Comparison of ENCODE assay signal across 12 mouse cellular contexts in the genomic region with DNA sequence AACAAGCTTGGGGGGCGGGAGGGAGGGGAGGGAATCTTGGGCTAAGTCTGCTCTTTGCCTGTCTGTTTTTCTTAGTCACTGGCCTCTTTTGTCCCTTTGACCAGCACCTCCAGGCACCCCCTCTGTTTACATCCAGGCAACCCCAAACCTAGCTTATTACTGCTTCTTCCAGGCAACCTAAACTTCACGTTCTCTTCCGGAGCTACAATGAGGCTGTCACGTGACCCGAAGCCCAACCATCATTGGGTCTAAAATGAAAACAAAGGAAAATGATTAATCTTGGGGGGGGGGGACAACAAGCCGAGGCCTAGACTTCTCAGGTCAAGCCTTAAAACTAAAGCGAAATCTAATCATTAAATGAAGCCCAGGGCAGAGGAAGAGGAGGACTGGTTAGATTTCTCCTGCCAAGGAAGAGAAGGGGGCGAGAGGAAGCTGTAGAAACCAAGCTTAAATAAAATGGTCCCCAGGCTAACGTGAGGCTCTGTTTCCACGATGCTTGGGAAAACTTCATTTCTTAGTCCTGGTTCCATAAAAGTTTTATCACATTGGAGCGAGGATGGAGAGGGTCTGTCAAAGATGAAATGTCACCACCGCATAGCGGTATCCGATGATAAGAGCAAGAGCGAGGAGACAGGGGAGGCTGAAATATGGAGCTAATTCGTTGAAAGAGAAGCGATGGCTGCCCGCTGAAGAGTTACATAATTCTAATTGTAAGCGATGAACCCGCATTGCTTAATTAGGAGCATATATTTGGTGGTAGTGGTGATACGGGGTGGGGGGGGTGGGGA. TPM values are rescaled to one million over a fixed set of nuclear protein-coding genes. Genes with fewer than 3 reads are reported as not detected.
DNase-seq lines count a peak whose midpoint lies in the region; ATAC-seq and TF ChIP-seq lines count a peak whose summit lies in the region.
"Had no signal": no experiment of that assay in that cellular context is flagged by ENCODE, and none has a peak within 500 bp of the region (broad histone marks: within the 10 kb centered on the region; RNA-seq: fewer than 3 reads in every experiment).

No protein-coding gene starts in this region.

- TF ChIP-seq EP300 in stomach, postnatal 0 days (optimal IDR thresholded peaks at IDR 0.05) = no peak

- ATAC-seq in lung, embryonic 16.5 days (ENCODE audit: low read depth) = no peak
- no peak for ATAC-seq in hindbrain, embryonic 14.5 days (ENCODE audit: low FRiP score)
- ATAC-seq in stomach, postnatal 0 days (ENCODE audit: low FRiP score, low TSS enrichment) = no peak

- H3K27ac ChIP-seq in lung, embryonic 16.5 days (ENCODE audit: low read length) = peak overlapping the region; percentile 87
- peak overlapping the region; percentile 99 for H3K27ac ChIP-seq in hindbrain, embryonic 14.5 days
- H3K27ac ChIP-seq in stomach, postnatal 0 days (replicated peaks) = peak overlapping the region; percentile 72

- H3K4me1 ChIP-seq in lung, embryonic 16.5 days (replicated peaks; ENCODE audit: control insufficient read depth, insufficient read depth, low read length) = peaks cover 27% of the 10 kb centered on the region
- peaks cover 49% of the 10 kb centered on the region for H3K4me1 ChIP-seq in hindbrain, embryonic 14.5 days (replicated peaks; ENCODE audit: control insufficient read depth, insufficient read depth, low read length)
- no peaks in the 10 kb centered on the region for H3K4me1 ChIP-seq in stomach, postnatal 0 days (replicated peaks; ENCODE audit: control insufficient read depth, insufficient read depth)

- no peak for DNase-seq in lung, postnatal 4 days
- DNase-seq in hindbrain, embryonic 14.5 days (ENCODE audit: low spot score) = peak; percentile 67
- DNase-seq in kidney, postnatal 25 days = peak; percentile 91
- peak; percentile 34 for DNase-seq in stomach, postnatal 0 days (ENCODE audit: low spot score)
- no peak for DNase-seq in ovary, postnatal 36 days (ENCODE audit: low spot score)
- DNase-seq in layer of hippocampus, adult 18-20 months (ENCODE audit: low spot score in 2 of 2) = no peak
- no peak for DNase-seq in gastrocnemius, postnatal 4 days (ENCODE audit: low spot score in 2 of 2)
- DNase-seq: thymus, adult 18-20 months had no signal

- no peaks in the 10 kb centered on the region for H3K9me3 ChIP-seq in lung, embryonic 16.5 days (ENCODE audit: control insufficient read depth, low read length)
- H3K9me3 ChIP-seq in hindbrain, embryonic 14.5 days (ENCODE audit: control insufficient read depth, low read length) = no peaks in the 10 kb centered on the region
- no peaks in the 10 kb centered on the region for H3K9me3 ChIP-seq in stomach, postnatal 0 days (ENCODE audit: control insufficient read depth, low read length)

- 23% methylated on average over 21 of the region's 21 CpGs for WGBS in lung, embryonic 16.5 days
- 3% methylated on average over 21 of the region's 21 CpGs for WGBS in hindbrain, embryonic 14.5 days
- 34% methylated on average over 21 of the region's 21 CpGs for WGBS in stomach, postnatal 0 days

- H3K9ac ChIP-seq in lung, embryonic 16.5 days (ENCODE audit: low read length) = peak overlapping the region; percentile 8
- H3K9ac ChIP-seq in hindbrain, embryonic 14.5 days = peak overlapping the region; percentile 55
- no peak overlapping the region for H3K9ac ChIP-seq in stomach, postnatal 0 days (ENCODE audit: low read length)

- H3K27me3 ChIP-seq in lung, embryonic 16.5 days (ENCODE audit: control insufficient read depth, insufficient read depth, low read depth, low read length) = peaks cover 29% of the 10 kb centered on the region
- peaks cover 61% of the 10 kb centered on the region for H3K27me3 ChIP-seq in hindbrain, embryonic 14.5 days (ENCODE audit: control insufficient read depth, insufficient read depth, low read length)
- peaks cover 2% of the 10 kb centered on the region; the same call in 1 of the 2 replicates for H3K27me3 ChIP-seq in stomach, postnatal 0 days (ENCODE audit: control insufficient read depth, insufficient read depth, low read length)

- peak overlapping the region; percentile 47 for H3K4me2 ChIP-seq in lung, embryonic 16.5 days (ENCODE audit: low read depth, low read length)
- peak overlapping the region; percentile 71 for H3K4me2 ChIP-seq in hindbrain, embryonic 14.5 days (replicated peaks)
- H3K4me2 ChIP-seq in stomach, postnatal 0 days (replicated peaks; ENCODE audit: low read depth) = peak overlapping the region; percentile 31; the same call in 1 of the 2 replicates

- no peak for TF ChIP-seq CTCF in stomach, postnatal 0 days (IDR thresholded peaks at IDR 0.05; ENCODE audit: low read depth)

- peaks cover 2% of the 10 kb centered on the region; the same call in 1 of the 2 replicates for H3K36me3 ChIP-seq in lung, embryonic 16.5 days (ENCODE audit: control insufficient read depth, insufficient read depth, low read length)
- 0 out of 2 replicates have a peak, but pooled peaks cover 11% of the 10 kb centered on the region for H3K36me3 ChIP-seq in hindbrain, embryonic 14.5 days (replicated peaks; ENCODE audit: control insufficient read depth, insufficient read depth)
- no peaks in the 10 kb centered on the region; the same call in 1 of the 2 replicates for H3K36me3 ChIP-seq in stomach, postnatal 0 days (ENCODE audit: control insufficient read depth, insufficient read depth, low read length)

- no peak overlapping the region for H3K4me3 ChIP-seq in lung, embryonic 16.5 days (ENCODE audit: low read length)
- peak overlapping the region; percentile 20 for H3K4me3 ChIP-seq in hindbrain, embryonic 14.5 days (replicated peaks; ENCODE audit: low read length)
- H3K4me3 ChIP-seq in stomach, postnatal 0 days (ENCODE audit: low read depth, low read length) = no peak overlapping the region

RNA-seq across cellular contexts. Expression of gene Hoxb2, which starts 2.0 kb away (rescaled TPM):
- polyA plus RNA-seq in lung, embryonic 16.5 days (2015; fragmentation: Nextera tagmentation; extraction: Ambion mirVana) = 20.1 and 24.0 TPM in 2 replicates
- polyA plus RNA-seq in hindbrain, embryonic 14.5 days (2014; fragmentation: Nextera tagmentation; extraction: Ambion mirVana) = 39.5 and 42.9 TPM in 2 replicates
- polyA plus RNA-seq in stomach, postnatal 0 days (2015; fragmentation: Nextera tagmentation; extraction: Ambion mirVana) = 12.2 and 13.4 TPM in 2 replicates
- total RNA-seq in layer of hippocampus, adult 18-20 months (2021) = not detected
- total RNA-seq in gastrocnemius, postnatal 4 days (2021) = under 1 TPM; 0.44 to 0.93 TPM
- total RNA-seq: MEL had no signal

RNA-seq across cellular contexts. Expression of gene Hoxb1, which starts 17.2 kb away (rescaled TPM):
- polyA plus RNA-seq in lung, embryonic 16.5 days (2015; fragmentation: Nextera tagmentation; extraction: Ambion mirVana) = 0.18 TPM in 1 of 2 replicates, not detected in the other
- polyA plus RNA-seq in hindbrain, embryonic 14.5 days (2014; fragmentation: Nextera tagmentation; extraction: Ambion mirVana) = 0.33 and 0.56 TPM in 2 replicates
- polyA plus RNA-seq in stomach, postnatal 0 days (2015; fragmentation: Nextera tagmentation; extraction: Ambion mirVana) = 0.06 TPM in 1 of 2 replicates, not detected in the other
- total RNA-seq in layer of hippocampus, adult 18-20 months (2021) = not detected
- not detected for total RNA-seq in gastrocnemius, postnatal 4 days (2021)
- total RNA-seq: hematopoietic stem cell, adult 5-6 weeks; MEL had no signal
- polyA plus RNA-seq: liver, embryonic 16.5 days had no signal

RNA-seq across cellular contexts. Expression of gene Hoxb3, which starts 25.2 kb away (rescaled TPM):
- 2.1 and 2.6 TPM in 2 replicates for polyA plus RNA-seq in lung, embryonic 16.5 days (2015; fragmentation: Nextera tagmentation; extraction: Ambion mirVana)
- polyA plus RNA-seq in hindbrain, embryonic 14.5 days (2014; fragmentation: Nextera tagmentation; extraction: Ambion mirVana) = 12.8 and 17.2 TPM in 2 replicates
- 0.94 and 0.97 TPM in 2 replicates for polyA plus RNA-seq in stomach, postnatal 0 days (2015; fragmentation: Nextera tagmentation; extraction: Ambion mirVana)
- total RNA-seq in layer of hippocampus, adult 18-20 months (2021) = not detected
- total RNA-seq in gastrocnemius, postnatal 4 days (2021) = 1 to 10 TPM; 1.0 to 1.3 TPM
- total RNA-seq: MEL had no signal

RNA-seq across cellular contexts. Expression of gene Hoxb4, which starts 30.3 kb away (rescaled TPM):
- 3.4 TPM in 2 replicates for polyA plus RNA-seq in lung, embryonic 16.5 days (2015; fragmentation: Nextera tagmentation; extraction: Ambion mirVana)
- 4.0 and 5.4 TPM in 2 replicates for polyA plus RNA-seq in hindbrain, embryonic 14.5 days (2014; fragmentation: Nextera tagmentation; extraction: Ambion mirVana)
- polyA plus RNA-seq in stomach, postnatal 0 days (2015; fragmentation: Nextera tagmentation; extraction: Ambion mirVana) = 1.2 and 1.6 TPM in 2 replicates
- not detected for total RNA-seq in layer of hippocampus, adult 18-20 months (2021)
- under 1 TPM; 0.57 to 0.91 TPM for total RNA-seq in gastrocnemius, postnatal 4 days (2021)
- total RNA-seq: MEL had no signal

RNA-seq across cellular contexts. Expression of gene Hoxb5, which starts 45.2 kb away (rescaled TPM):
- 39.2 and 46.6 TPM in 2 replicates for polyA plus RNA-seq in lung, embryonic 16.5 days (2015; fragmentation: Nextera tagmentation; extraction: Ambion mirVana)
- 140 and 157 TPM in 2 replicates for polyA plus RNA-seq in hindbrain, embryonic 14.5 days (2014; fragmentation: Nextera tagmentation; extraction: Ambion mirVana)
- polyA plus RNA-seq in stomach, postnatal 0 days (2015; fragmentation: Nextera tagmentation; extraction: Ambion mirVana) = 7.5 and 8.2 TPM in 2 replicates
- not detected for total RNA-seq in layer of hippocampus, adult 18-20 months (2021)
- total RNA-seq in gastrocnemius, postnatal 4 days (2021) = 1 to 10 TPM in 1 of 2 experiments, under 1 TPM in 1; 0.80 to 1.1 TPM
- total RNA-seq: MEL had no signal

Comparison
In these comparisons a context has a peak if more than half of its experiments do, and no peak if none do; other contexts are left out.
1. DNase-seq: peak in hindbrain, embryonic 14.5 days (single experiment), kidney, postnatal 25 days (2 of 2) and stomach, postnatal 0 days (single experiment); none in lung, postnatal 4 days (0 of 2), ovary, postnatal 36 days (single experiment), layer of hippocampus, adult 18-20 months (0 of 2) and gastrocnemius, postnatal 4 days (0 of 2).
2. Peak in every context shown above with its lines, with median percentiles within 50 percentile points of each other: H3K27ac ChIP-seq and H3K4me2 ChIP-seq.